Mouse (Mus musculus) megakaryocyte, embryonic 14.5 days (primary cell): Measurements from ENCODE around the gene Slc51a.

Experiments
- FLI1 ChIP-seq: IDR thresholded peaks from 2 replicates; pipeline ENCODE4 v1.6.1; 2012; ENCODE audit warnings: low read length, inconsistent platforms, mixed read lengths
- GATA1 ChIP-seq: IDR thresholded peaks from 3 replicates; pipeline ENCODE4 v1.6.1; 2012; ENCODE audit warnings: mixed read lengths, low read length, inconsistent platforms, borderline replicate concordance

- TF ChIP-seq GATA1 (no peak), FLI1 (no peak)
Observed at GRCm38 (mm10) chr16:32517785-32518481, 30.3 kb upstream of the Slc51a start.
